Mouse (Mus musculus) kidney, postnatal 0 days (tissue): Measurements from ENCODE around the gene Rufy2. TPM values are rescaled to one million over a fixed set of nuclear protein-coding genes. Genes with fewer than 3 reads are reported as not detected.
"Not testable (repeated sequence)": the region's sequence is repeated elsewhere in the genome, so short reads cannot be mapped to it uniquely, and the experiment has no call there.

Experiments used
- ATAC-seq: fragments of 200-750 bp; cut with Nextera tagmentation; replicated peaks from 2 replicates; pipeline ENCODE4 v1.8.0; 2017; ENCODE audit warnings: low read depth, moderate number of reproducible peaks, moderate TSS enrichment, moderate library complexity; ENCODE audit not compliant: low FRiP score
- DNase-seq: peaks from one replicate; pipeline ENCODE4 v3.0.0-alpha.2; 2016; ENCODE audit warnings: low spot score
- H3K27ac ChIP-seq: fragments of 300-500 bp; sonication (generic); 2 replicates; pipeline ENCODE4 v1.5.1; 2014; ENCODE audit warnings: mild to moderate bottlenecking
- H3K27me3 ChIP-seq: fragments of 300-500 bp; sonication (generic); 2 replicates; pipeline ENCODE4 v1.6.1; 2014; ENCODE audit warnings: low read length, mixed read lengths; ENCODE audit not compliant: insufficient read depth
- H3K36me3 ChIP-seq: fragments of 300-500 bp; sonication (generic); 2 replicates; pipeline ENCODE4 v1.6.1; 2014; ENCODE audit warnings: low read length, mixed read lengths; ENCODE audit not compliant: insufficient read depth
- H3K4me1 ChIP-seq: fragments of 300-500 bp; sonication (generic); replicated peaks from 2 replicates; pipeline ENCODE4 v1.6.1; 2014; ENCODE audit warnings: antibody characterized with exemption, low read length, mixed read lengths; ENCODE audit not compliant: insufficient read depth
- H3K4me2 ChIP-seq: fragments of 300-500 bp; sonication (generic); 2 replicates; pipeline ENCODE4 v1.6.1; 2014; ENCODE audit warnings: mild to moderate bottlenecking, low read length, moderate library complexity, mixed read lengths
- H3K4me3 ChIP-seq: fragments of 300-500 bp; sonication (generic); replicated peaks from 2 replicates; pipeline ENCODE4 v1.5.1; 2014; ENCODE audit warnings: low read depth, low read length
- H3K9ac ChIP-seq: fragments of 300-500 bp; sonication (generic); 2 replicates; pipeline ENCODE4 v1.6.1; 2014; ENCODE audit warnings: low read depth, low read length
- H3K9me3 ChIP-seq: fragments of 300-500 bp; sonication (generic); replicated peaks from 2 replicates; pipeline ENCODE4 v1.6.1; 2016; ENCODE audit warnings: low read length, inconsistent platforms, mixed read lengths
- CTCF ChIP-seq: IDR thresholded peaks from 2 replicates; pipeline ENCODE4 v1.5.1; 2016; ENCODE audit warnings: antibody characterized with exemption, low read depth, mild to moderate bottlenecking, moderate library complexity
- WGBS: fragments of 180-500 bp; shearing (Covaris S2); extraction: QIAGEN DNeasy Blood & Tissue Kit; methylation state at CpG from one replicate; pipeline ENCODE4 v1.1.7; 2014; 5-methylcytosine and 5-hydroxymethylcytosine counted together
- polyA plus RNA-seq: library from polyadenylated mRNA; unstranded; fragments of >200 nt; fragmentation: Nextera tagmentation; extraction: Ambion mirVana; gene quantifications from 2 replicates; pipeline ENCODE4 v1.2.1, GENCODE M21; 2015

The Rufy2 gene
- polyA plus RNA-seq, 1 experiment from 2014 or later, result 20.8 TPM

DNA sequence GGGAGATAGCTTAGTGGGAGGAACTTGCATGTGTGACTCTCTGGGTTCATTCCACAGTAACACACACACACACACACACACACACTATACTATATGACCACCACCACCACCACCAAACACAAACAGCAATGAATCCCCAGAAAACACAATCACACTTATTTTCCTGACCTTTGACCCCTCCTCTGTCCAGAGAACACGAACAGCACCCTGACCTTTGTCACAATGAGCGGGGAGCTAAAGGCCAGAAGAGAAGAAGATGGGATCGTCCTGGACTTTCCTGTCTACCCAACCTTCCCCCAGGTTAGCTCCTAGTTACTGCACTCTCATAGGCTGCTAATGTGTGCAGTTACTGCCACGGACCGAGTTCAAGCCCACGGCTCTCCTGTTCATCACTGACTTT, 72.0 kb downstream of the Rufy2 start:
- no peak overlapping the region for H3K4me2 ChIP-seq
- H3K27me3 ChIP-seq, result no peaks in the 10 kb centered on the region
- no peak overlapping the region for H3K4me3 ChIP-seq
- no peak for ATAC-seq
- 80% methylated on average over 6 of the region's 6 CpGs for WGBS
- TF ChIP-seq CTCF, result no peak
- no peaks in the 10 kb centered on the region for H3K4me1 ChIP-seq
- DNase-seq, result no peak
- H3K9ac ChIP-seq, result no peak overlapping the region
- H3K9me3 ChIP-seq, result no peaks in the 10 kb centered on the region
- H3K27ac ChIP-seq, result no peak overlapping the region
- no peaks in the 10 kb centered on the region for H3K36me3 ChIP-seq

DNA sequence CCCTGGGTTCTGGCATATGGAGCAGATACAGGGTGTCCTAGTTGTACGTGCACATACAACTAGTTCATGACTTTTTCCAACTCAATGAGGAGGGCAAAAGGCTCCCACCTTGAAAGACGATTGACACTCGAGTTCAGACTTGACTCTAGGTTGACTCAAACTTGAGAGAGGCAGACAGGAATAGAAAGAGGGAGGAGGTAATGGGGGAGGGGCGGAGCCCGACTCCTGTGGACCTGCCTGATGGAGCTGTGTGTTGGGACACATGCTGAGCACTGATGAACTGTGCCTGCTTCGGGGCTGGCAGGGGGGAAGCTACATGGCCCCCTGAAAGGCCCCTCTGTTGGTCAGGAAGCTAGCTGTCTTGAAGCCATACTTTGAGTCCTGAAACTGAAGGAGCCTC, 73.0 kb downstream of the Rufy2 start:
- DNase-seq (no peak), ATAC-seq (no peak)
- Histone ChIP-seq H3K4me3 (no peak overlapping the region), H3K4me2 (no peak overlapping the region), H3K9ac (no peak overlapping the region), H3K27me3 (no peaks in the 10 kb centered on the region), H3K36me3 (no peaks in the 10 kb centered on the region), H3K4me1 (no peaks in the 10 kb centered on the region), H3K9me3 (no peaks in the 10 kb centered on the region), H3K27ac (no peak overlapping the region)
- WGBS, result 68% methylated on average over 6 of the region's 6 CpGs
- TF ChIP-seq CTCF, result no peak

DNA sequence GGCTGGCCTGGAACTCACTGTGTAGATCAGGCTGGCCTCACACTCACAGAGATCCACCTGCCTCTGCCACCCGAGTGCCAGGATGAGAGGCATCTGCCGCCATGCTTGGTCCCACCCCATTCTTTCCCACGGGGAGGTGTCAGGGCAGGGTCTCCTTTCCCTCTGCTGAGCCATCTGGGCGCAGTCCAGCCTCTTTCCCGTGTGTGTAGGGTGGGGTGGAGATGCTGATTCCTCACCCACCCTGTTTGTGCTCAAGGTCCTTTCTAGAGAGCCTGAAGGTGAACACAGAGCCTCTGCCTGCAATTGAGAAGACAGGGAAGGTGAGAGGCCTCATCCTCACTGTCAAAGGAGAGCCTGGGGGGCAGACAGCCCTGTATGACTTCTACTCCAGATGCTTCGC, 74.0 kb downstream of the Rufy2 start:
- not testable (repeated sequence) for H3K27ac ChIP-seq, H3K36me3 ChIP-seq, H3K27me3 ChIP-seq, H3K9ac ChIP-seq, H3K4me1 ChIP-seq, DNase-seq, ATAC-seq, H3K4me2 ChIP-seq, H3K4me3 ChIP-seq, H3K9me3 ChIP-seq
- WGBS, result 86% methylated on average over 6 of the region's 6 CpGs

DNA sequence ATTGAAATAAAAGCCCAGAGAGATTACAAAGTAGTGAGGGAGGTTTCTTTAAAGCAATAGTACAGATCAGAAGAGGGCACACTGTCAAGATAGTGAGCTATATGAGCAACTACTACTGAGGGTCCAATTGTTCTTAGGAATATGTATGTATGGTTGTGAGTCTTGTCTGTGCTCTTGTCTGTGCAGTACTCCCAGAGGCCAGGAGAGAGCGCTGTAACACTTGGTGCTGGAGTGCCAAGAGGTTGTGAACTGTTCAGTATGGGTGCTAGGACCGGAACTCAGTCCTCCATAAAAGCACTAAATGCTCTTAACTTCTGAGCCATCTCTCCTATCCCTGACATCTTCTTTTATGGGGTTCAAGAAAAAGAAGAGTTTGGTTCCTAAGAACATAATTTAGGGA, 74.6 kb downstream of the Rufy2 start:
- H3K4me2 ChIP-seq, result no peak overlapping the region
- no peaks in the 10 kb centered on the region for H3K9me3 ChIP-seq
- no peaks in the 10 kb centered on the region for H3K27me3 ChIP-seq
- no peaks in the 10 kb centered on the region for H3K4me1 ChIP-seq
- TF ChIP-seq CTCF, result peak; percentile 7; the same call in 1 of the 2 replicates
- no peak overlapping the region for H3K27ac ChIP-seq
- ATAC-seq, result no peak
- no peaks in the 10 kb centered on the region for H3K36me3 ChIP-seq
- WGBS, result 81% methylated on average over 2 of the region's 2 CpGs
- no peak overlapping the region for H3K4me3 ChIP-seq
- no peak for DNase-seq
- no peak overlapping the region for H3K9ac ChIP-seq

DNA sequence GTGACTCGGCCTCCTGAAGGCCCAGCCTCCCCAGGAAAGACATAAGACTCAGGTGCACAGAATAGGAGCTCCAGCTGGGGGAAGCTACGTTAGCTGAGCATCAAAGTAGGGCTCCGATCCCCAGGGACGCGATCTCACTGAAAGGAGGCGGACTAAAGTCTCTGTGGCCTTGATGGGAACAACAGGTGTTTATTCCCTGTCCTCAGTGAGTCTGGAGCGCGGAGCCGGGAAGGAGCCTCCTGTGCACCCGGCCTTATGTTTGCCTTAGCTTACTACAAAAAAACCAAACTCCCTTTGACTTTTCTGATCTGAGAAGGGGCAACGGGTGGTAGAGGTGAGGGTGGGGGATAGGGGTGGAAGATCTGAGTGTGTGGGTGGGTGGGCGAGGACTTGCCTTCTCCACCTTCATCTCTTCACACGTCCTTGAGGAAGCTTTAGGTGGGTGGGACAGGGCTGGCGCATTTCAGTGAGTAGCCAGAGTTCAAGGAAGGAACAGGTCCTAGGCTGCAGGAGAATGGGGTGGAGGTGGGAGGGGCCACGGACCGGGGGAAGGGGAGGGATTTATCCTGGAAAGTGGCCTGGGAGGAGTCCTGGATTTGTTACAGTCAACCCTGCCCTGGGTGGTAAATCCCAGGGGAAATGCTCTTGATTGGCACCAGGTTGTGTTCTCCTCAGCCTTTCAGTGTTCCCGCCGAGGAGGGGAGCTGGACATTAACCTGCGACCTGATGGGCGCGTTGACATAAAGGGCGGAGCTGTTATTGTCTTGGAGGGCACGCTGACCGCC, 77.1 kb downstream of the Rufy2 start:
- TF ChIP-seq CTCF, result no peak

DNA sequence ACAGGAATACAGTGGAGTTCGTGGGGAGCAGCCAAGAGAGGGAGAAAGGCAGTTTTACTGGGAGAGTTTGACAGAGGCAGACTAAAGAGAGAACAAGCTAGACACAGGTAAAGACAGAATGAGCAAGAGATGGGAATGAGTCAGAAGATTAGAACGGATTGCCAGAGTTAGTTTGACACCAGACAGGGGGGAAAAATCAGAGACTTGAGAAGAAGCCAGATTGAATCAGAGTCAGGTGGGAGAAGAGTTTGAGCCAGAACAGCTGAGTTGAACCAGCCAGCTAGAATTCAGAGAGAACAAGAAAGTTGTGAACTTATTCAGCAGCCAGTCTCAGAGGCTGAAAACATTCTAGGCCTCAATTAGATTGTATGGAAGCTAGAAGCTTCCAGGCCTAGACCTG, 79.8 kb downstream of the Rufy2 start, which contains the start of gene Pbld1:
Gene Pbld1, plus strand, starts transcription at position 301 of the 400 bp plus-strand sequence.
- Histone ChIP-seq H3K4me2 (no peak within 1 kb of the TSS), H3K4me3 (no peak within 1 kb of the TSS), H3K9me3 (no peaks in the 10 kb centered on the region), H3K27ac (peak within 1 kb of the TSS; percentile 52), H3K4me1 (no peaks in the 10 kb centered on the region), H3K9ac (no peak within 1 kb of the TSS), H3K36me3 (no peaks in the 10 kb centered on the region), H3K27me3 (no peaks in the 10 kb centered on the region)
- WGBS, result 83% methylated on average over 2 of the region's 2 CpGs
- ATAC-seq (no peak), DNase-seq (no peak)
- TF ChIP-seq CTCF, result no peak

More for the DNA sequence above, 77.1 kb downstream of the Rufy2 start:
- Histone ChIP-seq H3K27me3 (no peaks in the 10 kb centered on the region), H3K9ac (0 out of 2 replicates have a peak overlapping the region, but pooled peaks have one; percentile 14), H3K36me3 (no peaks in the 10 kb centered on the region), H3K4me2 (peak overlapping the region; percentile 22; the same call in 1 of the 2 replicates), H3K4me3 (no peak overlapping the region), H3K4me1 (no peaks in the 10 kb centered on the region), H3K27ac (no peak overlapping the region), H3K9me3 (no peaks in the 10 kb centered on the region)
- 31% methylated on average over 24 of the region's 24 CpGs for WGBS
- DNase-seq (peak; percentile 24), ATAC-seq (peak; percentile 51)
